Mouse (Mus musculus) midbrain, embryonic 13.5 days (tissue): ENCODE results near the gene Chrd. TPM values are rescaled to one million over a fixed set of nuclear protein-coding genes. Genes with fewer than 3 reads are reported as not detected.

Experiments
- ATAC-seq: fragments of 200-750 bp; cut with Nextera tagmentation; 2 replicates; pipeline ENCODE4 v1.8.0; 2017; ENCODE audit warnings: mild to moderate bottlenecking, moderate TSS enrichment, moderate library complexity
- H3K27ac ChIP-seq: fragments of 300-500 bp; sonication (generic); 2 replicates; pipeline ENCODE4 v1.5.1; 2015; ENCODE audit warnings: inconsistent platforms, mild to moderate bottlenecking, moderate library complexity
- H3K27me3 ChIP-seq: fragments of 300-500 bp; sonication (generic); 2 replicates; pipeline ENCODE4 v1.6.1; 2015; ENCODE audit warnings: mild to moderate bottlenecking, inconsistent platforms
- H3K36me3 ChIP-seq: fragments of 300-500 bp; sonication (generic); 2 replicates; pipeline ENCODE4 v1.6.1; 2015; ENCODE audit warnings: mild to moderate bottlenecking, inconsistent platforms
- H3K4me1 ChIP-seq: fragments of 300-500 bp; sonication (generic); replicated peaks from 2 replicates; pipeline ENCODE4 v1.6.1; 2015; ENCODE audit warnings: inconsistent platforms
- H3K4me2 ChIP-seq: fragments of 300-500 bp; sonication (generic); replicated peaks from 2 replicates; pipeline ENCODE4 v1.6.1; 2015; ENCODE audit warnings: moderate library complexity, mild to moderate bottlenecking, inconsistent platforms
- H3K4me3 ChIP-seq: fragments of 300-500 bp; sonication (generic); replicated peaks from 2 replicates; pipeline ENCODE4 v1.5.1; 2015; ENCODE audit warnings: mild to moderate bottlenecking, inconsistent platforms
- H3K9ac ChIP-seq: fragments of 300-500 bp; sonication (generic); replicated peaks from 2 replicates; pipeline ENCODE4 v1.6.1; 2015; ENCODE audit warnings: mild to moderate bottlenecking, inconsistent platforms
- H3K9me3 ChIP-seq: fragments of 300-500 bp; sonication (generic); 2 replicates; pipeline ENCODE4 v1.6.1; 2016; ENCODE audit warnings: mild to moderate bottlenecking, inconsistent platforms
- WGBS: fragments of 180-500 bp; shearing (Covaris S2); methylation state at CpG from one replicate; pipeline ENCODE4 v1.1.7; 2015; 5-methylcytosine and 5-hydroxymethylcytosine counted together
- polyA plus RNA-seq: library from polyadenylated mRNA; unstranded; fragments of >200 nt; fragmentation: Nextera tagmentation; extraction: Ambion mirVana; gene quantifications from 2 replicates; pipeline ENCODE4 v1.2.1, GENCODE M21; 2015

Gene Chrd
- polyA plus RNA-seq, 1 experiment from 2014 or later, result 3.8 TPM

DNA sequence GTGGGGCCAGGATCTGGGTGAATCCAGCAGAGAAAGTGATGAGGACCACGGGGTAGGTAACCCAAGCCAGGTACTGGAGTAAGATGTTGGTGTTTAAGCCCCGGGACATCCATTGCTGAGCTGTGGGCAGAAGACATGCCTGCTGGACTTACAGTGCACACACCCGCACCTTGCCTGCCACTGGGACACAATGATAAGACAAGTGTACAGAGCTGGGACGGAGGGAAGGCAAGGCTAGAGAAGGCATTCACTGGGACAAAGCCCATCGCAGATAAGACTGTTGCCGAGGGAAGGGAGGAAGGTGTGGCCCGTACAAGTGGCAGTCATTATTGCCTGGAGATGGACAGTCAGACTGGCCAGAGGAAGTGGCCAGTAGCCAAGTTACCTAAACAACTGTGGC is 20.0 kb upstream of the Chrd start:
- no peak overlapping the region for H3K9ac ChIP-seq
- no peaks in the 10 kb centered on the region for H3K9me3 ChIP-seq
- H3K27ac ChIP-seq, result no peak overlapping the region
- H3K4me3 ChIP-seq, result no peak overlapping the region
- no peak for ATAC-seq
- H3K36me3 ChIP-seq, result peaks cover 42% of the 10 kb centered on the region
- H3K4me2 ChIP-seq, result no peak overlapping the region
- 91% methylated on average over 7 of the region's 7 CpGs for WGBS
- peaks cover 37% of the 10 kb centered on the region for H3K4me1 ChIP-seq
- H3K27me3 ChIP-seq, result no peaks in the 10 kb centered on the region

DNA sequence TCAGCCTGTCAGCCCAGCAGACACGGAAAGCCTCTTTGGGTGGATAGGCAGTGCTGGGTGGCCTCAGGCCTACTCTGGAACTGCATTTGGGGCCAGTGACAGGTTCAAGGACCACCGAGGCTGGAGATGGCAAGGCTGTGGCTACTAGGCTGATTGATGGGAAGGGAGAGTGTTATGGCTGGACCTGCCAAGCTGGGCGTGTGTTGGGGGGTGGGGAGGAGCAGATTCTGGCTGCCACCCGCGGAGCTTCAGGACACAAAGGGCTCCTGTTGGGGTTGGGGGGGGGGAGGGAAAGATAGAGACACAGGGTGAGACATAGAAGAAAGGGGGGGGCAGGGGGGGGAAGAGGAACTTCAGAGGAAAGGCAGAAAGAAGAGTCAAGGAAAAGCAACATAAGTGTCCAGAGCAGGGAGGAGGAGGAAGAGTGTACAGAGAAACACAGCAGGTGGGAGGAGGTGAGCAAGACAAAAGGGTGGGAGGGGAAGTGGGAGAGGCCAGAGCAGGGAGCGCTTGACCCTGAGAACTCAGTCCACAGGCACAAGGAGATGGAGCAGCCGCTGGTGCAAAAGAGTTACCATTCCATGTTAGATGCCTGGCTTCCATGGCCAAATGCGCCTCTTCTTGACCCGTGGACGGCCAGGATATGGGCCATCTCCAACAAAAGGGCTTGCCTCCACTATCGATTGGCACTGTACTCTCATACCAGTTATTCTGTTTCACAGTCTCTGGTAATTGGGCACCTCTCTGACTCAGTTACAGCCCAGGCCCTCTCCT is 18.4 kb upstream of the Chrd start:
- peaks cover 47% of the 10 kb centered on the region for H3K4me1 ChIP-seq
- H3K9ac ChIP-seq, result peak overlapping the region; percentile 82
- ATAC-seq, result no peak
- no peaks in the 10 kb centered on the region for H3K27me3 ChIP-seq
- no peaks in the 10 kb centered on the region for H3K9me3 ChIP-seq
- H3K36me3 ChIP-seq, result peaks cover 33% of the 10 kb centered on the region
- H3K4me2 ChIP-seq, result peak overlapping the region; percentile 91
- H3K27ac ChIP-seq, result peak overlapping the region; percentile 19; the same call in 1 of the 2 replicates
- 25% methylated on average over 11 of the region's 11 CpGs for WGBS
- peak overlapping the region; percentile 72 for H3K4me3 ChIP-seq

DNA sequence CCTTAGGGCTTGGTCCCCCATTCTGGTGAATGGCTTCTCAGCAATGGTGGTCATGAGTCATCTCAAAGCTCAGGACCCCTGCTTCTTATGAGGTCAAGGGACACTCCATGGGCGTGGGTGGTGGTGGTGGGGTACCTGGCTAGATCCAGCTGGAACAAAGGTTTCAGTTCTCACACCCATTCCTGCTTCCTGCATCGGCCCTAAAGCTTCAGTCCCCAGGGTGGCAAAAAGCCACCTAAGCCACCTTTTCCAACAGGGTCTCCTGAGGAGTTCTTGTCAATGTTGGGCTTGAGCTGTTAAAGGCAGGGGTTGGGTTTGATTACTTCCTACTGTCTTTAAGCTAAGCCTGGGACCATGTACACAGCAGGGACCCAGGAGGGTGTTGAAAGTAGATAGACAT is 17.8 kb upstream of the Chrd start:
- H3K4me2 ChIP-seq, result peak overlapping the region; percentile 91
- WGBS, result 68% methylated on average over 2 of the region's 2 CpGs
- peak overlapping the region; percentile 82 for H3K9ac ChIP-seq
- no peaks in the 10 kb centered on the region for H3K27me3 ChIP-seq
- ATAC-seq, result no peak
- no peak overlapping the region for H3K27ac ChIP-seq
- peaks cover 47% of the 10 kb centered on the region for H3K4me1 ChIP-seq
- peaks cover 36% of the 10 kb centered on the region for H3K36me3 ChIP-seq
- peak overlapping the region; percentile 72 for H3K4me3 ChIP-seq
- H3K9me3 ChIP-seq, result no peaks in the 10 kb centered on the region

DNA sequence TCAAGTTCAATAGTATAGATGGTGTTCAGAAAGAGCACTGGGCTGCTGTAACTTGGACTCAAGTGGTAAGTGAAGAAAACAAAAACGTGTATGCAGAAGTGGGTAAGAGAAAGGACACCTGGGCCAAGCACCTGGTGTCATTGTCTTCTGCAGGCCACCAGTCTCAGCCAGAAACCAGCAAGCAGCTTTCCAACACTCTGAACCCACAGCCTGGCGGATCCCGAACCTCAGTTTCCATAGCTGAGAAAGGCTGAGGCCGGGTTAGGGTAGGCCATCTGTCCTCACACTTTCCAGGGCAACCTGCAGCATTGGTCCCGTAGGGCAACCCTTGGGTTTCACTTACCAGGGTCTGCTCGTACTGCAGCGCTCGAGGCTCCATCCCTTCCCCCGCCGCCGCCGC is 17.4 kb upstream of the Chrd start:
- 3% methylated on average over 12 of the region's 12 CpGs for WGBS
- Histone ChIP-seq H3K9ac (peak overlapping the region; percentile 82), H3K27ac (peak overlapping the region; percentile 91), H3K27me3 (no peaks in the 10 kb centered on the region), H3K36me3 (peaks cover 36% of the 10 kb centered on the region), H3K4me3 (peak overlapping the region; percentile 72), H3K4me1 (peaks cover 47% of the 10 kb centered on the region), H3K4me2 (peak overlapping the region; percentile 91), H3K9me3 (no peaks in the 10 kb centered on the region)
- peak; percentile 21; the same call in 1 of the 2 replicates for ATAC-seq

DNA sequence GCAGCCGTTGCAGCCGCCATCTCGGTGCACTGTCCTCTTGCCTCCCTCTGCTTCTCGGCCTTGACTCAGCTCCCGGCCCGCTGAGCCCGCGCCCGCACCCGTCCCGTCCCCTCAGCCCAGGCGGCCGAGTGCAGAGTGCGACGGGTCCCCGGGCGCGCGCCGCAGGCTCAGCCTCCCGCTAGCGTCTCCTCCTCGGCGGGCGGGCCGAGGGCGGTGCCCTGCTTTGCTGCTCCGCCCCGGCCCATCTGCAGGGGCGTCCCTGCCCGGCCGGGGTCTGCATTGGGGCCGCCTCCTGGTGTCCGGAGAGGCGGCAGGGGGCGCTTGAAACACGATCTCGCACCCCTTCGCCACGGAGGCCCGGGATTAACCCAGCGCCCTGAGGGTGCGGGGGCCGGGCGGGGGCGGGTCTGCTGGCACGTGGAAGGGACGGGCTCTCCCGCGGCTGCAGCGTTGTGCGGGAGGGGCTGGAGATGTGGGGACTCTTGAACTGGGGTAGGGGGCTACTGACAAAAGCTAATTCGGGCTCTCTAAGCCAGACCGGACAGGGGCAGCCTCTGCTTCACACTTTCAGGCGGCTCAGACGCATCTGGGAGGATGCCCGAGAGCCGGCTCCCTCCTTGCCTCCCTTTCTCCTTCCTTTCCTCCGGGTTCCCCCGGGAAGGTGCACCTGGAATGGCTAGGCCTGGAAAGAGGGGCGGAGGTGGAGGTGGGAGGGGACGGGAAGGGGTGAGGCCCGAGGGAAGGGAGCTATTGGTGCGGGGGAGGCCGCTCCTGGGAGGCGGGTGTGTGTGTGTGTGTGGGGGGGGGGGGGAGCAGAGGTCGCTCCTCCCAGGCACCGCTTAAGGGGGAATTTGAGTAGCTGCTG is 16.7 kb upstream of the Chrd start:
- Histone ChIP-seq H3K9ac (peak overlapping the region; percentile 82), H3K4me1 (peaks cover 47% of the 10 kb centered on the region), H3K36me3 (peaks cover 32% of the 10 kb centered on the region), H3K27ac (peak overlapping the region; percentile 91), H3K4me2 (peak overlapping the region; percentile 91), H3K9me3 (no peaks in the 10 kb centered on the region), H3K4me3 (peak overlapping the region; percentile 72), H3K27me3 (no peaks in the 10 kb centered on the region)
- under 1% methylated on average over 64 of the region's 68 CpGs for WGBS
- peak; percentile 87 for ATAC-seq

DNA sequence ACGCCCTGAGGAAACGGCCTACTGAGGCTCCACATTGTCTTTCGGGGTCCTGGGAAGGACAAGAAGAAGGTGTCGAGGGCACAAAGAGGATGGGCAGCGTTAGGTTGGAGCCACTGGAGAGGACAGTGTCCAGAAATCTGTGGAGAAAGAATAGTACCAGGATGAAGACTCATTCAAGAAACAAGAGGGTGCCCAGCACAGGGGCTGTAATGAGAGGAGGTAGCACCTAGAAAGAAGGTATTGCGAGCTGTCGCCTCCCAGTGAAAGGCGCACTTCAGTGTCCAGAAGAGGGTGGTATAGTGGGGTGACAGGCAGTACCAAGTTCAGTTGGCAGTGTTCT is 16.1 kb upstream of the Chrd start:
- Histone ChIP-seq H3K27ac (peak overlapping the region; percentile 91), H3K36me3 (peaks cover 31% of the 10 kb centered on the region), H3K4me3 (peak overlapping the region; percentile 72), H3K9ac (peak overlapping the region; percentile 82), H3K27me3 (no peaks in the 10 kb centered on the region), H3K4me2 (peak overlapping the region; percentile 91), H3K9me3 (no peaks in the 10 kb centered on the region), H3K4me1 (peaks cover 47% of the 10 kb centered on the region)
- peak; percentile 14 for ATAC-seq
- WGBS, result under 1% methylated on average over 8 of the region's 8 CpGs

DNA sequence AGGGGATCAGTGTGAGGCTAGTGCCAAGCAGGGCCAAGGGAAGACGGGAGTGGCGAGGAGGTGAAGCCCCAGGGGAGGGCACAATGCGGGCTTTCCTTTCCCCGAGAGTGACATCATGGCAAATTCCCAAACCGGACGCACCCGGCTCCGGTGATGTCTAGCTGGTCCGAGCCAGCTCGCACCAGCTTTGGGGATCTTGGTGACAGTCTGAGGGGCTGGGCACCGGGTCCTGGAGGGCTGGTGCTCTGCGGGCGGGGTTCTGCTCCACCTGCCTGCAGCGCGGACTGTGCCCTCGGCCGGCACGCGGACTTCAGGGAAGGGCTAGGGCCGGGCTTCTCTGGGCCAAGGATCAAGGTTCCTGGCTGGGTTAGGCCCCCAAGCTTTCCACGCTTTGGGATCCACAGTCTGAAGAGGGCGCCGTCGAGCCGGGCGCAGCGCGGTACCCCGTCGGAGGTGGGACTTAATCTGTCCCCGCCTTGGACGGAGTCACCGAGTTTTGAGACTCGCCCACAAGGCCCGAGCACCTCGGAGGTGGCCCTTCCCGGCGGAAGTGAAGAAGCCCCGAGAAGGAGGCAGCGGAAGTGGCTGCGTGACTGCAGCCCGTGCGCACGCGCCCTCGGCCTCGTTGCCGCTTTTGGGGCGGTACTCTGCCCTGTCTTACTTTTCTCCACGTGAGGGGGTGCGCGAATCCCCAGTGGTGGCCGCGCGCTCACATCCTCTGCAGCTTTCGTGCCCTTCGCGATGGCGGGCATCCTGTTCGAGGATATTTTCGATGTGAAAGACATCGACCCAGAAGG is 15.5 kb upstream of the Chrd start, which contains the start of the genes Polr2h and Clcn2:
Gene Polr2h (plus strand): TSS at position 485 of the 797 bp plus-strand sequence.
Gene Clcn2 (minus strand): TSS at position 566 of the 797 bp plus-strand sequence.
- Histone ChIP-seq H3K9ac (peak within 1 kb of the TSS; percentile 82), H3K4me2 (peak within 1 kb of the TSS; percentile 91), H3K36me3 (peaks cover 31% of the 10 kb centered on the region), H3K9me3 (no peaks in the 10 kb centered on the region), H3K4me1 (peaks cover 47% of the 10 kb centered on the region), H3K27me3 (no peaks in the 10 kb centered on the region), H3K4me3 (peak within 1 kb of the TSS; percentile 72), H3K27ac (peak within 1 kb of the TSS; percentile 91)
- under 1% methylated on average over 62 of the region's 62 CpGs for WGBS
- peak; percentile 86 for ATAC-seq

DNA sequence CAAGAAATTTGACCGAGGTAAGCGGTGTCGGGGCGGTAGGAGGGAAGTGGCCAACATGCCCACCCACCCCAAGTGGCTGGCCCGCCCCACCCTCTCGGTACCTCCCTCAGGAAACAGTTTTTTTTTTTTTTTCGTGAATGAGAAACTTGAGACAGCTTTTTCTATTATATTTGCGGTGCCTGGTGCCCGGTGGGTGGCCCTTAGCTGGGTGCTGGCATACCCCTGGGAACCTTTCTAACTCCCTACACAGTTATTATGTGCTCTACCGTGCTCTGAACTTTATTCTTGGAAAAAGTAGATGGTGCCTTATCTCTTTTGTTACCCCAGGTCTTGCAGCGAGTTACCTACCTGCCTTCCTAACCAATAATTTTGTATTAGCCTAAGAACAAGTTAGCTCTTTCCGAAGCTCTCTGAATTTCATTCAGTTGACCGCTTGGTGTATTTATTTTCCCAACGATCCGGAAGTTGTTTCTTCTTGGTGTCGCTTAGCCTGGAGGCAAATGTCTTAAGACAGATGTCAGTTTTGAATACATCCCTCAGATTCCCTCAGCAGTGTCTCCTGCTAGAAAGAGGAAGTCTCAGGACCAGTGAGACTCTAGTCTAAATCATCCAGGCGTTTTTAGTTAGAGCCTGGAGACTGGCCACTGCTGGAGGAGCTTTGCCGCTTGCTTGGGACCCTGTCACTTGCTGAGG is 14.8 kb upstream of the Chrd start:
- Histone ChIP-seq H3K9me3 (no peaks in the 10 kb centered on the region), H3K36me3 (peaks cover 26% of the 10 kb centered on the region), H3K4me2 (peak overlapping the region; percentile 91), H3K27me3 (no peaks in the 10 kb centered on the region), H3K9ac (peak overlapping the region; percentile 82), H3K27ac (peak overlapping the region; percentile 91), H3K4me1 (peaks cover 47% of the 10 kb centered on the region), H3K4me3 (peak overlapping the region; percentile 72)
- peak; percentile 1; the same call in 1 of the 2 replicates for ATAC-seq
- WGBS, result 4% methylated on average over 18 of the region's 18 CpGs

DNA sequence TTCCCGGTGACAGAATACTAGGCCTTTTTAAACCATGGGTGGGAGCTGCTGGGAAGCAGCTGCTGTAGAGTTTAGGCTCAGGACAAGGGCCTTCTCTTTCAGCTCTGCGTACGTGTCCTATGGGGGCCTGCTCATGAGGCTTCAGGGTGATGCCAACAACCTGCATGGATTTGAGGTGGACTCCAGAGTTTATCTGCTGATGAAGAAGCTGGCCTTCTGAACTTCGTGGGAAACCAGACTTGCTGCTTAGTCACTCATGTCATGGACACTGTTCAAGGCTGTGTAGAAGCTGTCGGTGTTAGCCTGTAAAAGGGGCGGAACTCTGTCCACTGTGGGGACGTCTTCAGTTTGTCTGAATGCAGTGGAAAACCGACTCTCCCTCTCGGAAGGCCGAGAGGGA is 11.1 kb upstream of the Chrd start:
- H3K9me3 ChIP-seq, result no peaks in the 10 kb centered on the region
- no peak overlapping the region for H3K27ac ChIP-seq
- H3K9ac ChIP-seq, result no peak overlapping the region
- H3K4me3 ChIP-seq, result no peak overlapping the region
- no peaks in the 10 kb centered on the region for H3K27me3 ChIP-seq
- peaks cover 15% of the 10 kb centered on the region for H3K4me1 ChIP-seq
- no peak overlapping the region for H3K4me2 ChIP-seq
- peaks cover 24% of the 10 kb centered on the region for H3K36me3 ChIP-seq
- ATAC-seq, result no peak
- WGBS, result 90% methylated on average over 10 of the region's 10 CpGs

DNA sequence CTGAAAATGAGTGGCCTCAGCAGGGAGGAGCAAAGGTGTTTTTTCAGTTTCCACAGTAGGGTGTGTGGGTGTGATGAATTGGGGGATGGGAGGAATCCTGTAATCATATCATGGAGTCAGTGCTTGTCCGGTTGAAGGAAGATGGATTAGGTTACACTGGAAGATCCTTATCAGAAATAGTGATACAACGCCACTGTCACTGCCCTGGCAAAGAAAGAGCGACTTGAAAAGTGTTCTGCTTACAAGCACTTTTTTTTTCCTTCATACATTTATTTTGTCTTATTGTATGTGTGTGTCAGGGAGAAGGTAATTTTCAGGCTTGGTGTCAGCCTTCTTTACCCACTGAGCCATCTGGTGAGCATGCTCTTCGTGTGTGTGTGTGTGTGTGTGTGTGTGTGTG is 10.2 kb upstream of the Chrd start:
- Histone ChIP-seq H3K4me2 (no peak overlapping the region), H3K36me3 (peaks cover 24% of the 10 kb centered on the region), H3K27ac (no peak overlapping the region), H3K27me3 (no peaks in the 10 kb centered on the region), H3K9me3 (no peaks in the 10 kb centered on the region), H3K9ac (no peak overlapping the region), H3K4me3 (no peak overlapping the region), H3K4me1 (peaks cover 10% of the 10 kb centered on the region)
- WGBS, result 85% methylated on average over 4 of the region's 4 CpGs
- ATAC-seq, result no peak

DNA sequence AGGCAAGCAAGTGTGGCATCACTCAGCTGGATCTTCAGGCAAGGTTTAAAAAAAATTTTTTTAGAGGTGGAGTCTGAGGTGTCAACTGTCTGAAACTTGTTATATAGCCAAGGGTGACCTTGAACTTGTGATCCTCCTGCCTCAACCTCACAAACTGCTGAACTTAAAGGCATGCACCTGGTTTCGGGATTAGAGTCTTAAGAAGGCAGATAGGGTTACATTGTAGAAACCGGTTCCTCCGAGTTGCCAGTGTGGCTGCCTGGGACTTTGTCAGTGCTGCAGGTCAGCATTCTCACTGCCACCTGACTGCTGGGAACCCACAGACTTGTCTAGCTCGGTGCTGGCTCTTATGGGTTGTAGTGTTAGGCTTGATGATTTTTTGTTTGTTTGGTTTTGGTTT is 9.7 kb upstream of the Chrd start:
- H3K27me3 ChIP-seq, result no peaks in the 10 kb centered on the region
- WGBS, result 73% methylated on average over 4 of the region's 4 CpGs
- ATAC-seq, result no peak

More for the DNA sequence above, 9.7 kb upstream of the Chrd start:
- H3K27ac ChIP-seq, result no peak overlapping the region
- peaks cover 7% of the 10 kb centered on the region for H3K4me1 ChIP-seq
- H3K9ac ChIP-seq, result no peak overlapping the region
- no peaks in the 10 kb centered on the region for H3K9me3 ChIP-seq
- no peak overlapping the region for H3K4me2 ChIP-seq
- no peak overlapping the region for H3K4me3 ChIP-seq
- peaks cover 24% of the 10 kb centered on the region for H3K36me3 ChIP-seq
